Mouse (Mus musculus): Measurements from ENCODE around the gene Cd9. TPM values are rescaled to one million over a fixed set of nuclear protein-coding genes. Genes with fewer than 3 reads are reported as not detected.

Cd9 gene
- total RNA-seq, 2 experiments from 2014 or later, result 141 to 154 TPM

DNA sequence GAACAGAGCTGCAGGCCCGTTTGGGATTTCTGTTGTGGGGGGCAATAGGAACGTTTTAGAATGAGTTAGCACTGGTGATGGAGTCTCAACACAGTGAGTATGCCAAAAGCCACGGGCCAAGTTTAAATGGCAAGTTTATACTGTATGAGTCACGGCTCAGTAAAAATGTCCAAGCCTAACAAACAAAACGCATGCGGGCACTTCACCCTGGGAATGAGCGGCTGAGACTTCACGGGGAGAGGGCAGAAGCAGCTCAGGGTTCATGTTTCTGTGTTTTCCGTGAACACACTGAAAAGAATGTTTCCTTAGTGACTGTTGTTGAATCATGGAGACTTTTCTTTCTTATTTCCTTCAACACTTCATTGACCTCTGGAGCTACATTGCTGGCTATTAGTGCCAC, 81.3 kb downstream of the Cd9 start:
- DNase-seq (ENCODE audit: low spot score in 2 of 2), result no peak

DNA sequence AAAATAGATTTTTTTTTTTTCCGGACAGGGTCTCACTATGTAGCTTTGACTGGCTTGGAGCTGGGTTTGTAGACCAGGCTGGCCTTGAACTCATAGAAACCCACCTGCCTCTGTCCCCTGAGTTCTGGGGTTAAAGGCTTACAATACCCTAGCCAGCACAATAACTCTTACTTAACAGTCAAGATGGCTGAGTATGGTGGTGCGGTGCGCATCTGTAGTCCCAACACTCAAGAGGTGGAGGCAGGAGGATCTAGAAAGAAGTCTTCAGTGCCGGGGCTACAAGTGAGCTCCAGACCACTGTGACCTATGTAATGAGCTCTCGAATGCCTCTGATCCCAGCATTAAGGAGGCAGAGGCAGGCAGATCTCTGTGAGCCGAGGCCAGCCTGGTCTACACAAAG, 82.9 kb downstream of the Cd9 start:
- no peak for DNase-seq (ENCODE audit: low spot score in 2 of 2)

GRCm38 (mm10) chr6:125410995-125411547, 83.5 kb downstream of the Cd9 start:
- DNase-seq (ENCODE audit: low spot score in 2 of 2), result no peak

DNA sequence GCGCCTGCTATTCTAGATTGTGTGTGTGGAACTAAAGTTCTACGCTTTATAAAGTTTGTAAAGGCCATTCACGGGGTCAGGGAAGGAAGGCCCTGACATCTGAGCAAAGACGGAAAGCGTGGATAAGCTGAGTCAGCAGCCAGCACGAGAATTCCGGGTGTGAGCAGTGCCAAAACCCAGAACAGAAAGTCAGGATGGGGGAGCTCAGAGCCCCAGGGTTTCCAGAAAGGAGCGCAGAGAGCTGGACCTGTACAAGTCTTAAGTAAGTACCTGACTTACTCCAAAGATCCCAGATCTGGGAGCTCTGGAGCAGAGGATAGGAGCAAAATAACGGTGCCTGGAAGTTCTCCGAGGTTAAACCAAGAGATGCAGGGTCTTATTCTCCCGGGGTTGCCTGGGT, 84.0 kb downstream of the Cd9 start:
- no peak for DNase-seq (ENCODE audit: low spot score in 2 of 2)

Other genes with a start within 250 kb of the Cd9 start
- not detected for gene Tuba3a, start 208.7 kb downstream of the Cd9 start, total RNA-seq (2021)
- 10 to 100 TPM; 88.9 to 89.8 TPM for gene Ltbr, start 180.9 kb downstream of the Cd9 start, total RNA-seq (2021)
- gene Scnn1a, start 174.1 kb downstream of the Cd9 start, total RNA-seq (2021), result 1 to 10 TPM; 1.7 to 4.5 TPM
- gene Tnfrsf1a, start 145.4 kb downstream of the Cd9 start, total RNA-seq (2021), result 100 to 1,000 TPM; 219 to 241 TPM
- under 1 TPM; 0.59 to 0.62 TPM for gene Plekhg6, start 114.0 kb downstream of the Cd9 start, total RNA-seq (2021)
- 10 to 100 TPM; 19.8 to 20.4 TPM for gene Vwf, start 52.0 kb upstream of the Cd9 start, total RNA-seq (2021)
- gene Ano2, start 195.6 kb upstream of the Cd9 start, total RNA-seq (2021), result under 1 TPM in 1 of 2 experiments, not detected in 1; 0.81 TPM

Measured in adrenal gland, postnatal 4 days (tissue).